Mouse (Mus musculus): ENCODE data around the gene Actrt2.

Gene Actrt2

DNA sequence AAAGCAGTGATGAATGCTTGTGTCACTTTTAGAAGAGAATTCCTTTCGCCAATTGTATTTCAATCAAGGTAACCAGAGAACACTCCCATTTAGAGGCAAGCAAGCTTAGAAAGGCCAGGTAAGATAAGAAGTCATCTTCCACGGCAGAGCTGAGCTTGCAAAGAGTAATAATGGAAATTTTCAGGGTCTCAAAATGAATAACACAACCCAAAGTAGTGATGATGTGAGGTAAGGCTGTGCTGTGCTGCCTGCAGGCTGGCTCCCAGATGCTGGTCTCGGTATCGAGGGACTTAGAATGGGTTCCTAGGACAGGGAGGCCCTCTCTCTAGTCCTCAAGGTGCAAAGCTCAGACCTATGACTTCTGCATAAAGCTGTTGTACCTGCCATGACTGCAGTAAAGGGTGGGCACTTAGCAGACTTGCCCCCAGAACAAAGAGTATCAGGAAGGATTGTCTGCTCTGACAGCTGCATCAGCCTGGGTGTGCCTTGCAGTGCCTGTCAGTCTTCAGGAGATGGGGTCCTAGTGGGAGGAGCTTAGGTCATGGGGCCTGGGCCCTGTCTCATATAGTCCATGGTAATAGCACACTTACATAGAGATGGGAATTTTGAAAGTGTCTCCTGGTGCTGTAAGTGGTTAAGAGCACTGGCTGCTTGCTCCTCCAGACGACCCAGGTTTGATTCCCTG is 15.5 kb upstream of the Actrt2 start:
- in situ Hi-C loops (cut with MboI; ENCODE audit: low sequenced_read_pairs), result no loop called here

DNA sequence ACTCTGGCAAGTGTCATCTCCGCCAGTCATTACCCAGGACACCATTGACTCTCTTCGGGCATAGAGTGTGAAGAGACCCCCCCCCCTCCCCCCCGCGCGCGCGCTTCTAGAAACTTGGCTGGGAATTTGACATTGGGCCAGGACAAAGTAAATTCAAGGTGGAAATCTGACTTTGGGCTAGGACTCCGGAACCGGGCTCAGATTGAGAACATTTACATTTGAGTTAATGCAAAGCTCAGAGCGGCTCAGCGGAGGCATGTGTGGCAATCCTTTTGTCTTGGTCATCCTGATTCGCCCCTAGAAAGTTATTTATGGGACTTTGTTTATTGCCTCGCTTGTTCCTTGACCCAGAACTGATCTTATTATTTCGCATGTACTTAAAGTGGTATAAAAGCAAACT is 14.6 kb upstream of the Actrt2 start:
- in situ Hi-C loops (cut with MboI; ENCODE audit: low sequenced_read_pairs), result no loop called here

DNA sequence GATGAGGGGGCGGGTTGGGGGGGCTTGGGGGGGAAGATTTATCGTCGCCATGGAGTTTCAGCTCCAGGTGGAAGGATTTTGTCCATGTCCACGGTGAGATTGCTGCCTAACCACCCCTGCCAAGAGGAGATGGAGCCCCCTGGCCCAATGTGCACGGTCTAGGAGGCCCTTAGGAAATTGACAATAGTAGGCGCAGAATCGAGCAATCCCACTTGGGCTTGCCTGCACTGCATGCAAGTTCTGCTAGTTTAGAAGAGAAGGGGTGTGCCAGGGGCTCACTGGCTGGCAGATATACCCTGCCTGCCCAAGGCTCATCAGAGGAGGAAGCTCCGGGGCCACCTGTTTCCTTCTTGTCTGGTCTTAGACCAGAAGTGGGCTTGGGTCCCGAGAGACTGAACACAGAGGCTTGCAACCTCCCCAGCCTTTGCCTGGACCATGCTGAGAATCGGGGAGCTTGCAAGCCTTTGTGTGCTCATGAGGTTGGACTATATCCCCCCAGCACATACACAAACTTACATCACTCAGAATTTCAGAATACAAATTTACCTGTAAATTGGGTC is 7.9 kb upstream of the Actrt2 start:
- in situ Hi-C loops (cut with MboI; ENCODE audit: low sequenced_read_pairs), result no loop called here

DNA sequence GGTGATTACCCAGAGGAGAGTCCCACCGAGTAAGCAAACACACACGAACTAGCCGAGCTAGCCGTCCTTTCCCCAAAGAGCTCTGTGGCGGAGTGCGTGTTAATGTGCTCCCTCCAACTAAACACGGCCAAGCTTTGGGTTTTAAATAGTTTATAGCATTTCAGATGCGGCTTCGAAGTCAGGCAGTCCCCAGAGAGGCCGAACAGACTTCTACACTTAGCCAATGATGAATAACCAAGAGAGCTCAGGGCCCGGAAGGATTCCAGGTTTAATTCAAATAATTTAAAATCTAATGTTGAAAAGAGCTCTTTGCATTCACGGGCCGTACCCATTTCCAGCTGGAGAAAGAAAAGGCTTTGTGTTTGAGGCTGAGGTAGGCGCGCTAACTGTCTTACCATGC is 7.3 kb upstream of the Actrt2 start:
- in situ Hi-C loops (cut with MboI; ENCODE audit: low sequenced_read_pairs), result no loop called here

DNA sequence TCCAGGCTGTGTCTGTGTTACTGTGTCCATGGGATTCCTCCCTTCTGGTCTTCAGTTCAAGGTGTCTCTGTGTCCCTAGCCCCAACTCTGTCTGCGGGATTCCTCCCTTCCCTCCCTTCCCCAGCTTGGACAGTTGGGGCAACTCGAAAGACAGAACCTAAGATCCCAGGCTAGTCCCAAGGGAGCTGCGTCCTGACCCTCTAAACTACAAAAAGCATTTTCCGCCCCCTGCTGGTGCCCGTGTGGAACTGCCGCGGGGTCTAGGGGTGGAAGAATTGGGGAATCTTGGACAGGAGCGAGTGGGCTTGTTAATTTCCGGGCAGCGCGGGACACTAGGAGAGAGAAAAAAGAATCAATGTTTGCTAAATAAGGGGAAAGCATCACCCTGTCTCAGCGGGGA is 6.9 kb upstream of the Actrt2 start:
- in situ Hi-C loops (cut with MboI; ENCODE audit: low sequenced_read_pairs), result no loop called here

DNA sequence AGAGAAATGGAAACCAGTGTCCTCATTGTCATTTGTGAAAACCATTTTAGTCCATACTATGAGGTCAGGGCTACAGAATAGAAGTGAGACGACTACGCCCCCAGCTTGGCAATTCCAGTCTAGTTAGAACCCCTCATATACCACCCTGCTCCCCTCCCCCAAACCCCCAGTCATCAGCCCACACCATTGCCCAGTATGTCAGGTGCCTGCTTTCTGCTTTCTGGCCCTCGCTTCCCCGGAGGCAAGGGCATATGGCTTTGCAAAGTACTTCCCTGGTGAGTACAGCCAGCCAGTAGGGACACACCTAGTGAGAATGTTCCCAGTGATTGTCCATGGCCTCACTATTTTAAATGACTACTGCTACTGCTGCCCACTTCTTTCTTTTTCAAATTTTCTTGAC is 6.3 kb upstream of the Actrt2 start:
- in situ Hi-C loops (cut with MboI; ENCODE audit: low sequenced_read_pairs), result no loop called here

DNA sequence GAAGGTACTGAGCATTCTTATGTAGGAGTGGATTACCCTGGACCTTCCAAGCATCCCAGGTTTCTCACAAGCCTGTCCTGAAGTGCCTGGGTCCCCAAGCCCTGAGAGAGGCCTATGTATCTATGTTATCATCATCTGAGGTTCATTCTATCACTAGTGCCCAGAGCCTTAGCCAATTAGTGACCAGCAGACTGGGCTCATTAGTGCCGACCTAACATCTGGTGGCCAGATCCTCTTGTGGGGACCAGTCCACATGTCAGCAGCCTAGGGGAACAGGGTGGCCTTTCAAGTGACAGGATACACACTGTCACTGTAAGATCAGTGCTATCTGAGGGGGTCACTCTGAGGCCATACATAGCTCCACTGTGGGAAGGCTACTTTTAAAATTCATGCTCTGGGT is 4.4 kb upstream of the Actrt2 start:
- in situ Hi-C loops (cut with MboI; ENCODE audit: low sequenced_read_pairs), result no loop called here

DNA sequence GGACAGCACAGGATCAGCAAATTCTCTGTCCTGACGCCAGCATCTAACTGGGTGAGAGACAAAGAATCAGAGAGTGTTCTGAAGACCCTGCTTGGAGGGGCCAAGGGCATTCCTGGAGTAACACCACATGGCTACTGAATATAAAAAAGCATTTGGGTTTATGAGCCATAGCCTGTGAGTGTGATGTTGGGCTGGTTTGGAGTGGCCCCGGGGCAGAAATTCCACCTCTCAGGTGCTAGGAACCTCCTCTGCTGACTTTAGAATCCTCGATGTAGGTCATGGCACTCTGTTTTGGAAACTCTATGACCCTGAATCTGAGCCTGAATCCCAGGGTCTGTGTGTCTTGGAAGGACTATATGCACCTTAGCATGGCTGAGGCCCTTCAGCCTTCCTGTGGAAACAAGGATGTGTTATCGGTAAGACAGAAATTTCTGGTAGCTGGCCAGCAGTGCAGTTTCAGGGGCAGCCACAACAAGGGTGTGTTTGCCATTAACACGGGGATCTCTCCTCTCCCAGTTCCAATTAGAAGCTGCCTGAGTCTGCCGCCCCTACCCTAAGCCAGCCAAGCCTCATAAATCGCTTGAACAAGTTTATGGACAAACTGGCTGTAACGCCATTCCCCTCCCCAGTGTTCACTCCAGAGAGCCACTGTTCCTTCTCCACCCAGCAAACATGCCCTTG is 3.7 kb upstream of the Actrt2 start:
- in situ Hi-C loops (cut with MboI; ENCODE audit: low sequenced_read_pairs), result no loop called here

DNA sequence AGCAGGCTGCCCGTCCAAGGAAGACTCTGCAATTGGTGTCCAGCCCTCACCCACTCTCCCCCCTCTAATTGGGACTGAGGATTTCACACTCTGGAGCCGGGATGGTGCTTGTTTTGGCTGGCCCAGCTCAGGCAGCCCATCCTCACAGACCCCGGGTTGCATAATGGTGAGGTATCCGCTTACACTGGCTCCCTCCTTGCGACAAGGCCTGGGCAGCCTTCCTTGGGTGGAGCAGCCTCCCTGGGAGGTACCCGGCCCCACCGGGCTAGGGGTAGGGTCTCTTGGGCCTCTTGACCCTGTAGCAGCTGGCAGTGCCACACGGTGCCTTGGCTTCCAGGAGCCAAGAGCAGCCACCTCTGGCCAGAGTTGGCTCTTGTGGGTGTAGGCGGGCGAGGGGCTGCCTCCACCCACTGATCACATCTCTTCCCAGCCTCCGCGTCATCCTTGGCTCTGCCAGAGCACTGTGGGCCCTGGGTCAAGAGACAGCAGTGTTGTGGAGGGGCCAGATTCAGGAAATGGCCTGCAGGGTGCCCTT is 4.9 kb downstream of the Actrt2 start:
- in situ Hi-C loops (cut with MboI; ENCODE audit: low sequenced_read_pairs), result no loop called here

DNA sequence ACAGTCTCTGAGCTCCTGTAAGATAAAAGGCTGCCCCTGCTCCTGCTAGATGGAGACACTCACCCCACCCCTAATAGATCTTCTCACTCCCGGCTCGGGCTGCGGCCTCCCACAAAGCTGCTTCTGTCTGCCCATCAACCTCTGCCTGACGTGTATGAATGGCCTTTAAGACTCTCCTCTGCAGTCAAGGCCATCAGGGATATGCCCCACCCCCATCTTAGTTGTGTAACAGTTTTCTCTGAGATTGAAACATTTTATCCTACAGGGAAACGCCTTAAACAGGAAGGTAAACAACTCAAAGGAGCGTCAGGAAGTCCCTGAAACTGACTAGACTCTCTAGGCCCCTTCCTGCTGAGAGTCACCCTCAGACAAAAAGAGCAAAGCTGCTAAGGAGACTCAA is 6.4 kb downstream of the Actrt2 start:
- in situ Hi-C loops (cut with MboI; ENCODE audit: low sequenced_read_pairs), result no loop called here

DNA sequence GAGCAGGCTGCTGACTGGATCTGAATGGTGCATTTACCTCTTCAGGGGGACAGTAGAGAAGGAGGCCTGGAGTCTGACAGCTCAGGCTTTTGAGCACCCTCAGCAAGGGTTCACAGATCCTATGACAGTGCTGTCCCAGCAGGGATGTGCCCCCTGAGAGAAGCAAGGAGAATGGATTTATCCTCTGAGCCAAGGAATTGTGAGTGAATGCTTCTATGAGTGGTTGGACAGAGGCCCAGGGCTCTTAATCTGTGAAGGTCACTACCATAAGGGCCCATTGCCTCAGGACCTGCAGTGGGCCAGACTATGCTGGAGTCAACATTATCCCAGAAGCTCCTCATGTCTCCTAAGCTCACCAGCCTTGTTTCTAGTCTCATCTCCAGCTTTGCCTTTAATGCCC is 7.6 kb downstream of the Actrt2 start:
- in situ Hi-C loops (cut with MboI; ENCODE audit: low sequenced_read_pairs), result no loop called here

DNA sequence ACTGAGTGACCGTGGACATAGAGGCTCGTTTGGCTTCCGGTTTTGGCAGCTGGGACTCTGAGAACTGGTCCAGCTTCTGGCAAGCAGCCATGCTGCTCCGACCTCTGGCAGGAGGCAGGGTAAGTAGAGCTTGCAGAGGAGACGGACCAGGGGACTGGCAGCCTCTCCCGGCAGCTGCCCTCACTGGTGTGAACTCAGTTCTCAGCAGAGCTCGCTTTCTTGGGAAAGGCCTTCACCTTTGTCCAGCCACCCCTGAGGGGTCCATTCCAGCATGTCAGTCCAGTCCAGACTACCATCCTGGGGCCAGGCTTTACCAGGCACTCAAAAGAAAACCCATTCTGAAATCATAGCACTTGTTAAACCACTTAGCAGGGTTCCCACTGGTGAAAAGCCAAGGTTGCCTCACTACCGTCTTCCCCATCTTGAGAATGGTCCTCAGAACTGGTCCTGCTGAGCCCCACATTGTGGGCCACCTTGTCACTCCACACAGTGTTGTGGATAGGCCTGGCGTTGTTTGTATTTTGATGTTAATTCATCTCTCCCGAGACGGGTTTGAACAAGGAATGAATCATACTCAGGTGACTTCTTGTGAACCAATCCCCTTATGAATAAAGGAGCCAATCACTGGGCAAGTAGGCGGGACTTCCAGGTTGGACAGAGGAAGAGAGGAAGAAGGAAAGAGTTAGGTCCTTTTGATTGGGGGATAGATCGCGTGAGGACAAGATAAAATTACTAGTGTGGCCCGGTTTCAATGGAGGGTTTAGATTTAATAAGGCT is 12.3 kb downstream of the Actrt2 start:
- in situ Hi-C loops (cut with MboI; ENCODE audit: low sequenced_read_pairs), result no loop called here

DNA sequence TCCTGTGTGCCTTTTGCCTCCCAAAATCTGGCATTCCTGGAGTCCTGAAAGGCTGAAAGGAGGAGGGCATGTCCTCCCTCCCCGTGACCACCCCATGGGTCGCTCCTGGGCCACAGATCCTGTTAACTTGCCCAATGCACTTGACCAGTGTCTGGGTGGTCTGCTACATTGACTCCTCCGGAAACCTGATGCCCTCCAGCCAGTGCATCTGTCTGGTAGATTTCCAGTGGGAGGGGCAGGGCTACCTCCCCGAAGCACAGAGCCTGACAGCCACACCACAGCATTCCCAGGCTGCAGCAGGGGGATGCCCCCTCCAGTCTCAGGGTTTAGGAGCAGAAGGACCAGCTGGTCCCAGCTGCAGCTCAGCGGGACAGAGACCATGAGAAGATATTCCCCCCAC is 15.2 kb downstream of the Actrt2 start:
- in situ Hi-C loops (cut with MboI; ENCODE audit: low sequenced_read_pairs), result no loop called here

DNA sequence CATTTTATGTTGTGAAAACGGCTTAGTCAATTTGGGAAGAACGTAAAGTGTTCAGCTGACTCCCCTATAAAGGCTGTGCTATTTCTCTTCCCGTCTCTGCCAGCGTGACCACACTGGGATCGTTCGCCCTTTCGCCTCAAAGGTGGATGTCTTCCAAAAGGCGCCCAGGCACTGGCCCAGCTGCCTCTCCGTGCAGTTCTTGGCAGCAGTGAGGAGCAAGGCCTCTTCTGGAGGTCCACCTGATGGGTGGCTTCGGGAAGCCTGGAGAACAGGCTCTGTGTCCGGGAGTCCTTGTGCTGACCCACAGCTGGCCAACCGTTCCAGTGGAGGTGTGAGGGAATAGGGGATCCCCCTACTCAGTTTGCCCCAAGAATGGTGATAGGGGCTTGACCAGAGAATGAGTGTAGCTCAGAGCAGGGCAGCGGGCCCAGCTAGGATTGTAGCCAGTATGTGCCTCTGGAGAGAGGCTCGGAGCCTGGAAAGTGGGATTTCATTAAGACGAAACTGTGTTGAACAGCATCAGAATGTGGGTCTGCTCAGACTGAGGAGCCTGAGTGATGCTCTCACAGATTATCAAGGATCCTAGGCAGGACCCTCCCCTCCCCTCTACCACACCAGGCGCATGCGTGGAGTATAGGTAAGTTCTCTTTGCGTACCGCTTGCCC is 18.5 kb downstream of the Actrt2 start:
- in situ Hi-C loops (cut with MboI; ENCODE audit: low sequenced_read_pairs), result no loop called here

DNA sequence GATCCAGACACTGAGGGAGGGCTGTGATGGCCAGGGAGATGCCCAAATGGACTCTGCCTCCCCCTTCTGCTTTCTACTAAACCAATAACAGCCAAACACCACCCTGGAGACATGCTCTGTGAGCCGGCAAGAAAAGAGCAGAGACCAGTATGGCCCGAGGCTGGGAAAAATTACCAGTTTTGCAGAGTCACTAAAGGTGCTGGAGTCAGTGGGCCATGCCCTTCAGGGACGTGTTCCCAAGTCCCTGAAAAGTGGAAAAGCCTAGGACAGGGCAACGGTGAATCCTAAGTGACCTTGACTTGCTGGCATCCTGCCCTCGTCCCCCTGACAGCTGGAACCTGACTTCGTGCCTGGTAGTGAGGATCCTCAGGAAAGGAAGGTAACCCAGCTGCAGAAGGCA is 25.2 kb downstream of the Actrt2 start:
- in situ Hi-C loops (cut with MboI; ENCODE audit: low sequenced_read_pairs), result no loop called here

DNA sequence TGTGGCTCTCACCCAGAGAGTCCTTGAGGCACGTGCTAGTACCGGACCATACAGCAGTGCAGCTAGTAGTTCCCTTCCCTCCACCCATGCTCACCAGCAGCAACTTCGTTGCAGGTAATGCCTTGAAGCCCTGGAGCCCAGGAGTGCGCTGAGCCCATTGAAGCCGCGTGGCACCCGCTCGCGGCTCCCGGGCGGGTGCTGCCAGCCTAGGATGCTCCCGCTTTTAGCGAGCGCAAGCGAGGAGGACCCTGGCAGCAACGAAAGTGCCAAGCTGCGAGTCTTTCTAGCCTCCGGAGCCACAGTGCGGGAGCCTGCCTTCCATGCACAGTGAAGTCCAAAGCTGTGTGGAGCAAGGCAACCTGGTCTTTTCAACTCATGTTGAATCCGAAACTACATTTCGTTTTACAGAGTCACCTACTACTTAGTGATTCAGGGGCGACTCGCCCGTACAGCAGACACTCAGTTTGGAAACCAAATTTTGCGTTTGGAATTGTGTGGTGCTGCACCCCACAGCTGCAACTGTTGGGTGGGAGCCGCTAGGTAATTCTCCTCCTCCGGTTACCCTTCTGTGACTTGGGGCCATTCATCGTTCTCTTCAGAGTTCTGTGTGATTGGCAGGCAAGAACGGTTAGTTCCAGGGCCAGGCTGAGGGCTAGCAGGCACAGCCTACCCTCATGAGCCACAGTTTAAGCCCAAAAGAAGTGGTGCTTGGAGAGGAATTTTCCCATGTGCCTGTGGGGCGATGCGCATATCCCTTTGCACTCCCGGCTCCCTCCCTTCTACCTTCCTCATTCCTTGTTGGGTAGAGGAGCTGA is 26.2 kb downstream of the Actrt2 start:
- in situ Hi-C loops (cut with MboI; ENCODE audit: low sequenced_read_pairs), result no loop called here

DNA sequence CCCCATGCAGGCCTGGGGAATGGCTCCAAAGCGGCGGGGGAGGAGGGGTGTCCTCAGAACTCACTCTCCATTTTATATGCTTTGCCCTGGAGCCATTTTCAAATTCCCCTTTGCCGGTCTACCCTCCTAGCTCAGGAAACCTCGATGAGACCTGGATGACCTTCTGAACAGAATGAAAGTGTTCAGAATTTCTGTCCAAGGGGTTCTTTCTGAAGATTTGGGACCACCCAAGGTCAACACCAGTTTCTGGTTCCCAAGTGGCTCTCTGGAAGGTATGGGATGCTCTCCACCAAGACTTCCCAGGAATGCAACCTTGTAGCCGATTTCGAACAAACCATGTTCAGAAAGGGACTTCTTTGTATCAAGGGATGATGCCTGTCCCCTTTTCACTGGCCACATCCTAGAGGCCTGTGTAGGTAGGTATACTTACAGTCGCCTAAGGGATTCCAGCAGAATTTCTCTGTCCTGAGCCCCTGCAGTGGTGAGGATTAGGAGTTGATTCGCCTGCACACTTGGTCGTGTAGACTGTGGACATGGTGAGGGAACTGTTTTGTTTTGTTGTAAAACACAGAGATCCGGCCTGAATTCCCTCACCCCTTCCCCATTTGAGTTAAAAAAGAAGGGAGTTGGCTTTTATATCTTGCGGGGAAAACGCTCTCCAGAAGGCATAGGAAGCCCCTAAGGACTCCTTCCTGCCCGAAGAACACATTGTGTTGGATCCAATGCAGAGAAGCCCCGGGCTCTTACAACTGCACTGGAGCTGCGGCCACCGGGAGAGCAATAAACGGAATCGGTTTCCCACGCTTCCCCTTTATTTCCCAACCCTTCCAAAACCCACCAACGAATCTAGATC is 27.0 kb downstream of the Actrt2 start:
- in situ Hi-C loops (cut with MboI; ENCODE audit: low sequenced_read_pairs), result no loop called here

DNA sequence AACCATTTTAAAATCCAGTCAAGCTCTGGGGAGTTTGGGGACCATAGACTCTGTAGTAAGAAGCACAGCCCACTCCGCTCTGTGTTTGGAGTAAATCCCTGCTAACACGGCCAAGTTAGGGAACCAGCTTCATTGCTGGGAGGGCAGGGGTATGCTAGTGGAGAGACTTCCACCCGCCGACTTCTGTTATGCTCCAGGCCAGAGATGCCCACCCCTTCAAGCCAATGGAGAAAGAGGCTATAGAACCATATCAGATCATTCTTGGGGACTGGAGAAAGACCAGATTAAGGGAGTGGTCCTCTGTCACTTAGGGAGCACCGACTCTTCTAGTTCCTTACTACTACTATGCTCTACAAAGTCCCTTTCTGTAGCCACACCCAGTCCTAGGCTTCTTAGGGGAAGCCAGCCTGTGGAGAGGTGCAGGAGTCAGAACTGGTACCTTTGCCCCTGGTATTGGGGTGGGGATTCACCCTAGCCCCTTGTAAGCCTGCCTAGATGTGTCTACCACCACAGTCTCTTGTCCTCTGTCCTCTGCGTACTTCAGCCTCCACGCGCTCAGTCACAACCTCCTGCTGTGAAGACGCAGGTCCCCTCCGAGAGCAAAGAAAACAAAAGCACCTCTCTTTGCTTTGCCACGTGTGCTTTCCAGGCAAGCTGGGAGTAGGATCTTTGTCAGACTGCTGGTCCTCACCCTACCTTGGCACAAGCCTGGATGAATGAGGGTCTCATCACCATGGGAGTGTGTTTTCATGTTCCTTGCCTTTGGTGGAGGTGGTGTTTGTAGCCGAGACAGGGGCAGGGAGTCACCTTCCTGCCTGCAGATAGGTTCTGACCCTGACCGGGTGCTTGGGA is 27.9 kb downstream of the Actrt2 start:
- in situ Hi-C loops (cut with MboI; ENCODE audit: low sequenced_read_pairs), result no loop called here
